Mouse (Mus musculus) lung, postnatal 14 days (tissue): ENCODE measurements around the gene Serpinb13.
A peak's percentile ranks its signal among the peaks of the same experiment; 100 is the strongest.
"Not testable (repeated sequence)": the region's sequence is repeated elsewhere in the genome, so short reads cannot be mapped to it uniquely, and the experiment has no call there.

Experiments
- DNase-seq: peaks from one replicate; pipeline ENCODE4 v3.0.0; 2021

Gene Serpinb13

GRCm38 (mm10) chr1:106980684-106981083 lies at the start of gene Serpinb13:
Gene Serpinb13 (plus strand): TSS chr1:106980984.
- no peak for DNase-seq

GRCm38 (mm10) chr1:106931954-106932353 lies 48.8 kb upstream of the Serpinb13 start:
- no peak for DNase-seq

- DNase-seq = no peak
Observed at GRCm38 (mm10) chr1:106933658-106934057, 47.1 kb upstream of the Serpinb13 start.

GRCm38 (mm10) chr1:106934265-106934664 lies 46.5 kb upstream of the Serpinb13 start, which contains the start of gene Serpinb12:
Gene Serpinb12 (plus strand): TSS chr1:106934449.
- no peak for DNase-seq

- DNase-seq = no peak
Observed at GRCm38 (mm10) chr1:106947217-106947616, 33.6 kb upstream of the Serpinb13 start.

GRCm38 (mm10) chr1:106959981-106960380 lies 20.8 kb upstream of the Serpinb13 start:
- no peak for DNase-seq

GRCm38 (mm10) chr1:106961023-106961422 lies 19.8 kb upstream of the Serpinb13 start:
- DNase-seq = peak; percentile 20

- no peak for DNase-seq
Observed at GRCm38 (mm10) chr1:106983092-106983491, 2.3 kb downstream of the Serpinb13 start.

- no peak for DNase-seq
Observed at GRCm38 (mm10) chr1:106983865-106984264, 3.1 kb downstream of the Serpinb13 start.

- peak; percentile 4 for DNase-seq
Observed at GRCm38 (mm10) chr1:107000424-107000823, 19.6 kb downstream of the Serpinb13 start.

- DNase-seq = no peak
Observed at GRCm38 (mm10) chr1:107001754-107002153, 21.0 kb downstream of the Serpinb13 start.

GRCm38 (mm10) chr1:107006316-107006715 lies 25.5 kb downstream of the Serpinb13 start:
- DNase-seq = no peak

- DNase-seq = no peak
Observed at GRCm38 (mm10) chr1:107014530-107014929, 33.7 kb downstream of the Serpinb13 start.

GRCm38 (mm10) chr1:107015210-107015609 lies 34.4 kb downstream of the Serpinb13 start:
- no peak for DNase-seq

- no peak for DNase-seq
Observed at GRCm38 (mm10) chr1:107025886-107026285, 45.1 kb downstream of the Serpinb13 start.

GRCm38 (mm10) chr1:107034236-107034635 lies 53.5 kb downstream of the Serpinb13 start:
- DNase-seq = not testable (repeated sequence)
